Mouse (Mus musculus): ENCODE measurements around the gene Zfp292.

DNA sequence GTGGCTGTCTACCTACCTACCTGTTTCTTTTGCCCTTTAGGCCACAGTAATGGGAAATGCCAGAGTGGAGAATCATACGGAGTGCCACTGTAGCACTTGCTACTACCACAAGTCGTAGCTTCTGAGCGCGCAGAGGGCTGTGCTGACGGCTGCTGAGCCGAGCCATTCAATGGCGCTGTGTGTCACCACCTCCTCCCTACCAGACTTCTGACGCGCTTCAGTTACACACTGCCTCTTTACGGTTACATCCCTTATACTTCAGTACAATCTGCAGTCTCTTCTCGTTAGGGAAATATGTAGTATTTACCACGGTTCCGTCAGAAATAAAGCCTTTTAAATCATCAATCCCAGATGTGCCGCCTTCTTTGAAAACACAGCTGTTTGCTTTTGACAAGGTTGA is 24.3 kb upstream of the Zfp292 start:
- TF ChIP-seq GATA1 (IDR thresholded peaks at IDR 0.05; ENCODE audit: low read length), result no peak
- no peak for TF ChIP-seq TAL1 (IDR thresholded peaks at IDR 0.05; ENCODE audit: low read length)

Measured in erythroblast, embryonic 14.5 days (primary cell).